Mouse (Mus musculus): ENCODE measurements around the gene Vamp9. TPM values are rescaled to one million over a fixed set of nuclear protein-coding genes. Genes with fewer than 3 reads are reported as not detected.

Vamp9 gene
- total RNA-seq, 2 experiments from 2014 or later, result not detected

Other genes with a start within 250 kb of the Vamp9 start
- 10 to 100 TPM; 14.6 to 19.6 TPM for gene Rasgef1b, start 177.2 kb upstream of the Vamp9 start, total RNA-seq (2021)
- gene Hnrnpd, start 72.7 kb downstream of the Vamp9 start, total RNA-seq (2021), result 10 to 100 TPM; 86.2 to 86.6 TPM
- gene 4930524J08Rik, start 72.8 kb downstream of the Vamp9 start, total RNA-seq (2021), result under 1 TPM; 0.47 to 0.87 TPM
- 10 to 100 TPM; 57.6 to 65.2 TPM for gene Hnrnpdl, start 133.4 kb downstream of the Vamp9 start, total RNA-seq (2021)
- gene Enoph1, start 133.7 kb downstream of the Vamp9 start, total RNA-seq (2021), result 1 to 10 TPM; 7.1 to 8.3 TPM

Data from heart, adult 18-20 months (tissue).